Mouse (Mus musculus): ENCODE data around the gene Sardh. TPM values are rescaled to one million over a fixed set of nuclear protein-coding genes. Genes with fewer than 3 reads are reported as not detected.

Sardh gene
- polyA plus RNA-seq, 1 experiment from 2014 or later = 40.6 TPM

DNA sequence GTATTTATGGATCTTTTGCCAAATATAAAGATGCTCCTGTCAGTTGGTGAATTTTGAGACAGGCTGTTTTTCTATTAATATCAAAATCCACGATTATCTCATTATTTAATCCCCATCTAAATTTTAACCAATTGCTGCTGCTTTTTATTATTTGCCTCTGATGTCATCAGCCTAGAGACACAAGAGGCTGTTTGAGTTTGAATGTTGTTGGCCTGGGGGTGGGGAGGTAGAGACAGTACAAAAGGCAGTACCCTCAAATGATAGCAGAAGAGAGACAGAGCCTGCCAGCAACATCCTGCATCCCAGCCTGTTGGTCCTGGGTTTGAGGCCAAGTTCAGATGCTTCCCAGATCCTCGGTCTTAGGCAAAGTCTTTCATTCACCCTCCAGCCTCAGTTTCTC lies 73.9 kb downstream of the Sardh start:
- no peaks in the 10 kb centered on the region for H3K4me1 ChIP-seq (replicated peaks; ENCODE audit: control insufficient read depth, insufficient read depth, low read length)
- ATAC-seq (replicated peaks; ENCODE audit: low FRiP score) (no peak), DNase-seq (ENCODE audit: low spot score) (no peak)
- no peak overlapping the region for H3K4me2 ChIP-seq
- WGBS = 65% methylated on average over 2 of the region's 2 CpGs
- no peak overlapping the region for H3K9ac ChIP-seq (ENCODE audit: low read depth, low read length)
- H3K9me3 ChIP-seq (ENCODE audit: control insufficient read depth, low read length) = no peaks in the 10 kb centered on the region
- H3K4me3 ChIP-seq (ENCODE audit: low read depth, low read length) = no peak overlapping the region
- no peaks in the 10 kb centered on the region for H3K36me3 ChIP-seq (ENCODE audit: control insufficient read depth, insufficient read depth, low read length)
- no peaks in the 10 kb centered on the region for H3K27me3 ChIP-seq (replicated peaks; ENCODE audit: control insufficient read depth, insufficient read depth, low read length)
- H3K27ac ChIP-seq (ENCODE audit: low read depth, low read length) = no peak overlapping the region

DNA sequence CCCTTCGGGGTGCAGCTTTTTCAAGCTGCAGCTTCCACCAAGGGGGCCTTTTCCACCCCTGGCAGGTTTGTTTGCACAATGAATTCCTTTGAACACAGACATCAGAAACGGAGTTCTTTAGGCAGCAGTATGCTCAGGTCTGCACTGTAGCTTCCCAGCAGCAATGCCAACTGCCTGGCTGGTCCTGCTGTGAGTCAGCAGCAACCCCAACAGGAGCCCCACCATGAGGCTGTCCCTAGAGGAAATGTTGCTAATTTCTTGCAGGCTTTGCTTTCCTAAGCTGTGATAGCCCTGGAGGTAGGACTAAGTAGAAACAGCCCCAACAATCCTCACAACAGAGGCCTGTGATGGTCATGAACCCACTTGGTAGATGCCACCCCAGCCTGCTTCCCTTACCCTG lies 81.1 kb downstream of the Sardh start:
- DNase-seq (ENCODE audit: low spot score) = no peak

DNA sequence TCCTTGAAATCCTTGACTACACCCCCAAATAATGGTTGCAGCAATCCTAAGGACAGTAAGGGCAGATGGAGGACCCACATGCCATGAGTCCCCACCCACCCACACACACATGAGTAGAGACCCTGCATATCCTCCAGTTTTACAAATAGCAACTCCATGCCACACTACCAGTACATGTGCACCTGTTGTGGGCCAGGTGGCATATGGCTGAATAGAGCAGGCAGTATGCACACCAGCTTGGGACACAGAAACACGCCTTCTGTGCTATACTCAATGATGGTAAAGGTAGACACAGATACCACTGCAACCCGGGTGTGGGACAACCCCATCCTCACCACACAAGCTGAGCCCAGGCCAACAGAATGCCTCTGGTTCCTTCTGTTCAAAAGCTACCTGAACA lies 82.1 kb downstream of the Sardh start:
- no peak for ATAC-seq (replicated peaks; ENCODE audit: low FRiP score)
- no peaks in the 10 kb centered on the region for H3K4me1 ChIP-seq (replicated peaks; ENCODE audit: control insufficient read depth, insufficient read depth, low read length)
- no peak for DNase-seq (ENCODE audit: low spot score)
- H3K36me3 ChIP-seq (ENCODE audit: control insufficient read depth, insufficient read depth, low read length) = no peaks in the 10 kb centered on the region
- 64% methylated on average over 2 of the region's 2 CpGs for WGBS
- H3K9ac ChIP-seq (ENCODE audit: low read depth, low read length) = no peak overlapping the region
- H3K4me3 ChIP-seq (ENCODE audit: low read depth, low read length) = no peak overlapping the region
- no peak overlapping the region for H3K4me2 ChIP-seq
- no peak overlapping the region for H3K27ac ChIP-seq (ENCODE audit: low read depth, low read length)
- H3K9me3 ChIP-seq (ENCODE audit: control insufficient read depth, low read length) = no peaks in the 10 kb centered on the region
- H3K27me3 ChIP-seq (replicated peaks; ENCODE audit: control insufficient read depth, insufficient read depth, low read length) = 0 out of 2 replicates have a peak, but pooled peaks cover 2% of the 10 kb centered on the region

More for the DNA sequence above, 81.1 kb downstream of the Sardh start:
- ATAC-seq (replicated peaks; ENCODE audit: low FRiP score) = no peak
- Histone ChIP-seq H3K9me3 (ENCODE audit: control insufficient read depth, low read length) (no peaks in the 10 kb centered on the region), H3K4me2 (no peak overlapping the region), H3K4me3 (ENCODE audit: low read depth, low read length) (no peak overlapping the region), H3K27ac (ENCODE audit: low read depth, low read length) (no peak overlapping the region), H3K4me1 (replicated peaks; ENCODE audit: control insufficient read depth, insufficient read depth, low read length) (no peaks in the 10 kb centered on the region), H3K9ac (ENCODE audit: low read depth, low read length) (no peak overlapping the region), H3K36me3 (ENCODE audit: control insufficient read depth, insufficient read depth, low read length) (no peaks in the 10 kb centered on the region), H3K27me3 (replicated peaks; ENCODE audit: control insufficient read depth, insufficient read depth, low read length) (0 out of 2 replicates have a peak, but pooled peaks cover 2% of the 10 kb centered on the region)
- WGBS = 17% methylated on average over 2 of the region's 2 CpGs

GRCm38 (mm10) chr2:27164796-27165590 lies 83.1 kb downstream of the Sardh start, which contains the start of gene Dbh:
Gene Dbh (plus strand): TSS chr2:27165233.
- 0 out of 2 replicates have a peak, but pooled peaks cover 2% of the 10 kb centered on the region for H3K27me3 ChIP-seq (replicated peaks; ENCODE audit: control insufficient read depth, insufficient read depth, low read length)
- H3K4me1 ChIP-seq (replicated peaks; ENCODE audit: control insufficient read depth, insufficient read depth, low read length) = no peaks in the 10 kb centered on the region
- no peak within 1 kb of the TSS for H3K4me3 ChIP-seq (ENCODE audit: low read depth, low read length)
- H3K27ac ChIP-seq (ENCODE audit: low read depth, low read length) = no peak within 1 kb of the TSS
- H3K9me3 ChIP-seq (ENCODE audit: control insufficient read depth, low read length) = no peaks in the 10 kb centered on the region
- 73% methylated on average over 12 of the region's 12 CpGs for WGBS
- H3K36me3 ChIP-seq (ENCODE audit: control insufficient read depth, insufficient read depth, low read length) = no peaks in the 10 kb centered on the region
- DNase-seq (ENCODE audit: low spot score) = no peak
- H3K4me2 ChIP-seq = no peak within 1 kb of the TSS
- no peak within 1 kb of the TSS for H3K9ac ChIP-seq (ENCODE audit: low read depth, low read length)
- no peak for ATAC-seq (replicated peaks; ENCODE audit: low FRiP score)

- WGBS = 75% methylated on average over 5 of the region's 5 CpGs
- Histone ChIP-seq H3K27me3 (replicated peaks; ENCODE audit: control insufficient read depth, insufficient read depth, low read length) (0 out of 2 replicates have a peak, but pooled peaks cover 2% of the 10 kb centered on the region), H3K4me3 (ENCODE audit: low read depth, low read length) (no peak overlapping the region), H3K4me1 (replicated peaks; ENCODE audit: control insufficient read depth, insufficient read depth, low read length) (no peaks in the 10 kb centered on the region), H3K27ac (ENCODE audit: low read depth, low read length) (no peak overlapping the region), H3K9ac (ENCODE audit: low read depth, low read length) (no peak overlapping the region), H3K9me3 (ENCODE audit: control insufficient read depth, low read length) (no peaks in the 10 kb centered on the region), H3K4me2 (no peak overlapping the region), H3K36me3 (ENCODE audit: control insufficient read depth, insufficient read depth, low read length) (no peaks in the 10 kb centered on the region)
- ATAC-seq (replicated peaks; ENCODE audit: low FRiP score) = no peak
- DNase-seq (ENCODE audit: low spot score) = no peak
These were observed 84.3 kb downstream of the Sardh start for GRCm38 (mm10) chr2:27163851-27164250.

DNA sequence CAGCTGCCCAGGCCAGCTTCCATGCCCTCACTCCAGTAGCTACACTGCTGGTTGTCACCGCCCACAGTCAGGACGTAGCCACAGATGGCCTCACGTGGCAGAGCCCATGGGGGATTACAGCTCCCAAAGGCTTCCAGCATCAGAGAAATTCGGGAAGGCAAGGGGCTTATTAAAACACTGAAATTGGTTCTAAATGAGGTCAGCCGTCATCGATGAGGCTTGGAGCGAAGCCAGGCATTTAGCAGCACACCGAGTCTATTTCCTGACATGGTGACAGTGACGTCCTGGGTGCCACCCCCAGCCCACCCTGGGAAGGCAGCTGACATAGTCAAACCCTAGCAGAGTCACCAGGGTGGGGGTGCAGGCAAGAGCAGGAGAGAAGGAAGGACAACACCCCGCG lies 85.5 kb downstream of the Sardh start:
- H3K4me1 ChIP-seq (replicated peaks; ENCODE audit: control insufficient read depth, insufficient read depth, low read length) = no peaks in the 10 kb centered on the region
- no peak overlapping the region for H3K27ac ChIP-seq (ENCODE audit: low read depth, low read length)
- 71% methylated on average over 11 of the region's 11 CpGs for WGBS
- H3K9ac ChIP-seq (ENCODE audit: low read depth, low read length) = no peak overlapping the region
- no peak overlapping the region for H3K4me3 ChIP-seq (ENCODE audit: low read depth, low read length)
- no peak overlapping the region for H3K4me2 ChIP-seq
- H3K27me3 ChIP-seq (replicated peaks; ENCODE audit: control insufficient read depth, insufficient read depth, low read length) = 0 out of 2 replicates have a peak, but pooled peaks cover 2% of the 10 kb centered on the region
- DNase-seq (ENCODE audit: low spot score) (no peak), ATAC-seq (replicated peaks; ENCODE audit: low FRiP score) (no peak)
- no peaks in the 10 kb centered on the region for H3K9me3 ChIP-seq (ENCODE audit: control insufficient read depth, low read length)
- H3K36me3 ChIP-seq (ENCODE audit: control insufficient read depth, insufficient read depth, low read length) = no peaks in the 10 kb centered on the region

GRCm38 (mm10) chr2:27161526-27161925 lies 86.6 kb downstream of the Sardh start:
- Histone ChIP-seq H3K4me3 (ENCODE audit: low read depth, low read length) (no peak overlapping the region), H3K4me1 (replicated peaks; ENCODE audit: control insufficient read depth, insufficient read depth, low read length) (no peaks in the 10 kb centered on the region), H3K9ac (ENCODE audit: low read depth, low read length) (no peak overlapping the region), H3K27me3 (replicated peaks; ENCODE audit: control insufficient read depth, insufficient read depth, low read length) (no peaks in the 10 kb centered on the region), H3K4me2 (no peak overlapping the region), H3K27ac (ENCODE audit: low read depth, low read length) (no peak overlapping the region), H3K36me3 (ENCODE audit: control insufficient read depth, insufficient read depth, low read length) (no peaks in the 10 kb centered on the region), H3K9me3 (ENCODE audit: control insufficient read depth, low read length) (no peaks in the 10 kb centered on the region)
- DNase-seq (ENCODE audit: low spot score) (no peak), ATAC-seq (replicated peaks; ENCODE audit: low FRiP score) (no peak)
- 95% methylated on average over 2 of the region's 2 CpGs for WGBS

DNA sequence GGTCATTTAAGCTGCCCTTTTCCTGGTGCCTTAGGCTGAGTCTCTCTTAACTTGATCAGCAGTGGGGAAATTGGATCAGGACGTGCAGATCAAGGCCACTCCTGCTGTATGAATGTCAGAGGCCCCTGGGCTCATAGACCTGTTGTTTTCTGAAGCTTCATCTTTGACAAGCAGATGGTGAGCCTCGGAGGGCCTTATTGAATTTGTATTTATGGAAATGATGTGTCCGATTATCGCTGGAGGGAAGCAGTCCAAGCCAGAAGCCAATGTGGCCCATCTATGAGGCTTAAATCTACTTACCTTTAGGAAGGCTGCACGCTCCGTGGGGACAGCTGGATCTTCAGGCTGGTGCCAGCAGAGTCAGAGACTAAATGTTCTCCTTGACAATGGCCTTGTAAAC lies 91.5 kb downstream of the Sardh start:
- no peak overlapping the region for H3K4me2 ChIP-seq
- no peak for ATAC-seq (replicated peaks; ENCODE audit: low FRiP score)
- no peak overlapping the region for H3K9ac ChIP-seq (ENCODE audit: low read depth, low read length)
- no peak overlapping the region for H3K27ac ChIP-seq (ENCODE audit: low read depth, low read length)
- H3K36me3 ChIP-seq (ENCODE audit: control insufficient read depth, insufficient read depth, low read length) = no peaks in the 10 kb centered on the region
- no peak overlapping the region for H3K4me3 ChIP-seq (ENCODE audit: low read depth, low read length)
- H3K9me3 ChIP-seq (ENCODE audit: control insufficient read depth, low read length) = no peaks in the 10 kb centered on the region
- no peaks in the 10 kb centered on the region for H3K27me3 ChIP-seq (replicated peaks; ENCODE audit: control insufficient read depth, insufficient read depth, low read length)
- no peaks in the 10 kb centered on the region for H3K4me1 ChIP-seq (replicated peaks; ENCODE audit: control insufficient read depth, insufficient read depth, low read length)
- WGBS = 81% methylated on average over 6 of the region's 6 CpGs
- DNase-seq (ENCODE audit: low spot score) = no peak
